Mouse (Mus musculus) stomach, embryonic 14.5 days (tissue): Measurements from ENCODE around the gene Alkbh6. TPM values are rescaled to one million over a fixed set of nuclear protein-coding genes. Genes with fewer than 3 reads are reported as not detected.

Experiments used
- ATAC-seq: fragments of 200-750 bp; cut with Nextera tagmentation; 2 replicates; pipeline ENCODE4 v1.8.0; 2017; ENCODE audit warnings: low read depth, moderate TSS enrichment; ENCODE audit not compliant: insufficient number of reproducible peaks, insufficient read depth, low FRiP score
- H3K27ac ChIP-seq: fragments of 300-500 bp; sonication (generic); 2 replicates; pipeline ENCODE4 v1.5.1; 2014; ENCODE audit warnings: mild to moderate bottlenecking, low read length, moderate library complexity, mixed read lengths
- H3K27me3 ChIP-seq: fragments of 300-500 bp; sonication (generic); 2 replicates; pipeline ENCODE4 v1.6.1; 2014; ENCODE audit warnings: low read length, control low read depth, mixed read lengths; ENCODE audit not compliant: control insufficient read depth, insufficient read depth
- H3K36me3 ChIP-seq: fragments of 300-500 bp; sonication (generic); 2 replicates; pipeline ENCODE4 v1.6.1; 2014; ENCODE audit warnings: mild to moderate bottlenecking, control low read depth, low read length, moderate library complexity, mixed read lengths; ENCODE audit not compliant: control insufficient read depth, insufficient read depth
- H3K4me1 ChIP-seq: fragments of 300-500 bp; sonication (generic); 2 replicates; pipeline ENCODE4 v1.6.1; 2014; ENCODE audit warnings: low read length, control low read depth, mixed read lengths; ENCODE audit not compliant: control insufficient read depth, insufficient read depth
- H3K4me2 ChIP-seq: fragments of 300-500 bp; sonication (generic); replicated peaks from 2 replicates; pipeline ENCODE4 v1.6.1; 2014; ENCODE audit warnings: low read depth, low read length, control low read depth
- H3K4me3 ChIP-seq: fragments of 300-500 bp; sonication (generic); 2 replicates; pipeline ENCODE4 v1.5.1; 2014; ENCODE audit warnings: low read depth, low read length, control low read depth
- H3K9ac ChIP-seq: fragments of 300-500 bp; sonication (generic); replicated peaks from 2 replicates; pipeline ENCODE4 v1.6.1; 2014; ENCODE audit warnings: low read depth, mild to moderate bottlenecking, control low read depth, low read length, moderate library complexity, mixed read lengths
- H3K9me3 ChIP-seq: fragments of 300-500 bp; sonication (generic); 2 replicates; pipeline ENCODE4 v1.6.1; 2016; ENCODE audit warnings: low read depth, low read length, control low read depth; ENCODE audit not compliant: control insufficient read depth
- whole genome bisulfite sequencing: fragments of 180-500 bp; shearing (Covaris S2); extraction: QIAGEN DNeasy Blood & Tissue Kit; methylation state at CpG from one replicate; pipeline ENCODE4 v1.1.7; 2014; 5-methylcytosine and 5-hydroxymethylcytosine counted together
- polyA plus RNA-seq: library from polyadenylated mRNA; unstranded; fragments of >200 nt; fragmentation: Nextera tagmentation; extraction: Ambion mirVana; gene quantifications from 2 replicates; pipeline ENCODE4 v1.2.1, GENCODE M21; 2014

Alkbh6 gene
- polyA plus RNA-seq: 70.1 and 76.2 TPM in 2 replicates

GRCm38 (mm10) chr7:30308076-30309005, at the start of gene Alkbh6:
TSS of gene Alkbh6 (plus strand) at chr7:30308717.
- peak; percentile 99 for ATAC-seq
- peak within 1 kb of the TSS; percentile 28; the same call in 1 of the 2 replicates for H3K27ac ChIP-seq
- no peaks in the 10 kb centered on the region for H3K9me3 ChIP-seq
- peak within 1 kb of the TSS; percentile 88 for H3K4me2 ChIP-seq
- peak within 1 kb of the TSS; percentile 57 for H3K4me3 ChIP-seq
- peaks cover 9% of the 10 kb centered on the region for H3K4me1 ChIP-seq
- no peaks in the 10 kb centered on the region for H3K27me3 ChIP-seq
- H3K9ac ChIP-seq: peak within 1 kb of the TSS; percentile 67
- peaks cover 15% of the 10 kb centered on the region for H3K36me3 ChIP-seq
- WGBS: 5% methylated on average over 27 of the region's 27 CpGs

- Histone ChIP-seq H3K27me3 (no peaks in the 10 kb centered on the region), H3K9ac (no peak overlapping the region), H3K36me3 (no peaks in the 10 kb centered on the region; the same call in 1 of the 2 replicates), H3K4me1 (no peaks in the 10 kb centered on the region), H3K4me3 (no peak overlapping the region), H3K4me2 (no peak overlapping the region), H3K9me3 (no peaks in the 10 kb centered on the region), H3K27ac (no peak overlapping the region)
- no peak for ATAC-seq
- WGBS: 63% methylated on average over 2 of the region's 2 CpGs
Observed at GRCm38 (mm10) chr7:30265041-30265440, 43.5 kb upstream of the Alkbh6 start.

DNA sequence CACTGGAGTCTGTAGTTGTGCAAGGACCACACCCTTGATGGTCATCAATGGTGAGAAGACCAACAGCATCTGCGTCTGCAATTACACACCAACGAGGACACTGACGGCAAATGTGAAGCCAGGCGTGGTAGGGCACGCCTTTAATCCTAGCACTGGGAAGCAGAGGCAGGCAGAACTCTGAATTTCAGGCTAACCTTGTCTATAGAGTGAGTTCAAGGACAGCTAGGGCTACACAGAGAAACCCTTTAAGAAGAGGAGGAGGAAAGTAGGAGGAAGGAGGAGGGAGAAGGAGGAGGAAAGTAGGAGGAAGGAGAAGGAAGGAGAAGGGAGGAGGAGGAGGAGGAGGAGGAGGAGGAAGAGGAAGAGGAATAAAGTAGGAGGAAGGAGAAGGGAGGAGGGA, 43.0 kb upstream of the Alkbh6 start:
- H3K4me3 ChIP-seq: no peak overlapping the region
- no peak overlapping the region for H3K4me2 ChIP-seq
- no peak for ATAC-seq
- H3K9ac ChIP-seq: no peak overlapping the region
- no peaks in the 10 kb centered on the region for H3K27me3 ChIP-seq
- no peaks in the 10 kb centered on the region for H3K9me3 ChIP-seq
- H3K36me3 ChIP-seq: peaks cover 3% of the 10 kb centered on the region; the same call in 1 of the 2 replicates
- no peaks in the 10 kb centered on the region for H3K4me1 ChIP-seq
- H3K27ac ChIP-seq: no peak overlapping the region
- WGBS: 91% methylated on average over 5 of the region's 5 CpGs

GRCm38 (mm10) chr7:30265935-30266334, 42.6 kb upstream of the Alkbh6 start:
- no peak for ATAC-seq
- Histone ChIP-seq H3K4me2 (no peak overlapping the region), H3K4me1 (no peaks in the 10 kb centered on the region), H3K27ac (no peak overlapping the region), H3K4me3 (no peak overlapping the region), H3K9ac (no peak overlapping the region), H3K36me3 (peaks cover 3% of the 10 kb centered on the region; the same call in 1 of the 2 replicates), H3K9me3 (no peaks in the 10 kb centered on the region), H3K27me3 (no peaks in the 10 kb centered on the region)
- WGBS: 89% methylated on average over 7 of the region's 7 CpGs

GRCm38 (mm10) chr7:30266780-30267179, 41.7 kb upstream of the Alkbh6 start:
- no peak for ATAC-seq
- H3K27ac ChIP-seq: no peak overlapping the region
- peaks cover 3% of the 10 kb centered on the region; the same call in 1 of the 2 replicates for H3K36me3 ChIP-seq
- no peak overlapping the region for H3K4me3 ChIP-seq
- H3K4me2 ChIP-seq: no peak overlapping the region
- no peaks in the 10 kb centered on the region for H3K9me3 ChIP-seq
- H3K4me1 ChIP-seq: no peaks in the 10 kb centered on the region
- no peaks in the 10 kb centered on the region for H3K27me3 ChIP-seq
- WGBS: 64% methylated on average over 3 of the region's 3 CpGs
- H3K9ac ChIP-seq: no peak overlapping the region

DNA sequence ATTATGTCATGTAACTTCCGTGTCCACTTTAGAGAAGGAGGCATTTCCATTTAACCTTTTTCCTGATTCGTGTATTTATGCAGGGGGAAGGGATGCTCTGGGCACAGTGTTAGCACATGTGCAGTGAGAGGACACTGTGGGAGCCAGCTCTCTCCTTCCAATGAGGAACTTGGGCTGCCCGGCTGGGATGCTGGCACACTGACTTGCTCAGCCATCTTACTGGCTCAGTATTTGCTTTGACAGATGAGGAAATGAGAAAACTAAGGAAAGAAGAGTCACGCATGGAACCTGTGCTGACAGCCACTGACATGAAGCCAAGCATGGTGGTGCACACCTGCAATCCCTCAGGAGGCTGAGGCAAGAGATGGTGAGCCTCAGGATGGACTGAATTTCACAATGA, 38.9 kb upstream of the Alkbh6 start:
- WGBS: 85% methylated on average over 4 of the region's 4 CpGs
- peaks cover 3% of the 10 kb centered on the region; the same call in 1 of the 2 replicates for H3K36me3 ChIP-seq
- H3K9me3 ChIP-seq: no peaks in the 10 kb centered on the region

DNA sequence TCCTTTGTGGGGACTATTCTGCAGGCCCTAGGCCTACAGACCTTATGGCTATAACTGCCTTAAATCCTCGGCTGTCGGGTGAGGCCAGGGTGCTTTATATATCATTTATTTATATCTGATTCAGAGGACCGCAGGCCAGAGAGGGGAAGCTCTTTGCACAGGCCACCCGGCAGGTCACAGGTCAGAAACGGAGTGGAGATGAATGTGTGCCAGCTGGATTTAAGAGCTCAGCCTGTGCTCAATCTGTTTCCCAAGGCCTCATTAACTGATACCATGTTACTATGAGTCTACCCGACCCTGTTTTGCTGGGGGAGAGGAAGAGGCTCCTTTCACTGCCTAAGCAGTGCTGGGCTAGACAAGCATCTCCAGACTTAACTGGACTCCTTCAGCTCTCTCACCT, 34.1 kb upstream of the Alkbh6 start:
- Histone ChIP-seq H3K9ac (no peak overlapping the region), H3K27me3 (no peaks in the 10 kb centered on the region), H3K27ac (no peak overlapping the region), H3K4me2 (no peak overlapping the region), H3K36me3 (peaks cover 3% of the 10 kb centered on the region; the same call in 1 of the 2 replicates), H3K4me1 (peaks cover 3% of the 10 kb centered on the region; the same call in 1 of the 2 replicates), H3K9me3 (no peaks in the 10 kb centered on the region), H3K4me3 (no peak overlapping the region)
- ATAC-seq: no peak
- WGBS: 43% methylated on average over 6 of the region's 6 CpGs

More for the DNA sequence above, 38.9 kb upstream of the Alkbh6 start:
- H3K4me2 ChIP-seq: no peak overlapping the region
- H3K27ac ChIP-seq: no peak overlapping the region
- H3K27me3 ChIP-seq: no peaks in the 10 kb centered on the region
- H3K4me1 ChIP-seq: no peaks in the 10 kb centered on the region
- no peak overlapping the region for H3K9ac ChIP-seq
- H3K4me3 ChIP-seq: no peak overlapping the region
- ATAC-seq: no peak

GRCm38 (mm10) chr7:30278911-30279310, 29.6 kb upstream of the Alkbh6 start:
- Histone ChIP-seq H3K4me1 (peaks cover 3% of the 10 kb centered on the region; the same call in 1 of the 2 replicates), H3K9ac (no peak overlapping the region), H3K27me3 (no peaks in the 10 kb centered on the region), H3K4me3 (no peak overlapping the region), H3K27ac (no peak overlapping the region), H3K36me3 (no peaks in the 10 kb centered on the region), H3K4me2 (no peak overlapping the region), H3K9me3 (no peaks in the 10 kb centered on the region)
- 51% methylated on average over 2 of the region's 2 CpGs for WGBS
- no peak for ATAC-seq
